Mouse (Mus musculus): ENCODE measurements at regions not wholly inside any gene's neighbourhood (a gene's known extent, or its start where the extent isn't known, plus 50 kb on each side); places are given as distances from the start of the nearest gene placed in this dataset.

DNA sequence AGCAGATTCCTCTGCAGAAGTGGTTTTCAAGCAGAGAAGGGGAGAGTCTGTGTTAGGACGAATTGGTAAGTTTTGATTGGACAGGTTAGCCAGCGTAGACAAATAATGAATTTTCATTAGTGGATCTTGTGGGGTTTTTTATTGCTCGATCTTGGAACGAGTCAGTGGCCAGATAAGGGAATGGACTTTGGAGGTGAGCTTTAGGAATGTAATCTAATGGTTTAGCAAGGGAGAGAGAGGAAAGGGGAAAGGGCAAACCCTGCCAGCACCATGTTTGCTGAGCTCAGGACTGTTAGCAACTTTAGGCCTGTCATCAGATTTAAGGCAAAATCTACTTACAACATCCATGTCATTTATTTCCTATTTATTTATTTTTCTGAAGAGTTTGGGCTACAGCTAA lies 464.1 kb downstream of the Zfp619 start:
- 81% methylated on average over 4 of the region's 4 CpGs for WGBS
- Histone ChIP-seq H3K27ac (ENCODE audit: low read length) (no peak overlapping the region), H3K4me2 (ENCODE audit: low read length) (no peak overlapping the region), H3K27me3 (replicated peaks; ENCODE audit: control insufficient read depth, insufficient read depth, low read length) (no peaks in the 10 kb centered on the region), H3K9ac (replicated peaks; ENCODE audit: low read depth, low read length) (no peak overlapping the region), H3K4me3 (replicated peaks; ENCODE audit: low read length) (no peak overlapping the region), H3K36me3 (ENCODE audit: control insufficient read depth, insufficient read depth) (no peaks in the 10 kb centered on the region), H3K9me3 (ENCODE audit: control insufficient read depth, low read length) (no peaks in the 10 kb centered on the region), H3K4me1 (replicated peaks; ENCODE audit: control insufficient read depth, insufficient read depth, low read length) (no peaks in the 10 kb centered on the region)
- no peak for ATAC-seq

Data from forebrain, embryonic 16.5 days (tissue).